Mouse (Mus musculus) liver, embryonic 13.5 days (tissue): ENCODE data around the gene Zfp644. TPM values are rescaled to one million over a fixed set of nuclear protein-coding genes. Genes with fewer than 3 reads are reported as not detected.

ENCODE experiments used
- ATAC-seq: fragments of 200-750 bp; cut with Nextera tagmentation; 2 replicates; pipeline ENCODE4 v1.8.0; 2017; ENCODE audit warnings: low read depth, mild to moderate bottlenecking, moderate number of reproducible peaks, moderate library complexity
- DNase-seq: peaks from one replicate; pipeline ENCODE4 v3.0.0; 2022
- H3K27ac ChIP-seq: fragments of 300-500 bp; sonication (generic); 2 replicates; pipeline ENCODE4 v1.5.1; 2015; ENCODE audit warnings: moderate library complexity, mild to moderate bottlenecking, inconsistent platforms
- H3K27me3 ChIP-seq: fragments of 300-500 bp; sonication (generic); 2 replicates; pipeline ENCODE4 v1.6.1; 2015; ENCODE audit warnings: mild to moderate bottlenecking, inconsistent platforms
- H3K36me3 ChIP-seq: fragments of 300-500 bp; sonication (generic); 2 replicates; pipeline ENCODE4 v1.6.1; 2015; ENCODE audit warnings: mild to moderate bottlenecking, inconsistent platforms
- H3K4me1 ChIP-seq: fragments of 300-500 bp; sonication (generic); replicated peaks from 2 replicates; pipeline ENCODE4 v1.6.1; 2015; ENCODE audit warnings: inconsistent platforms
- H3K4me2 ChIP-seq: fragments of 300-500 bp; sonication (generic); 2 replicates; pipeline ENCODE4 v1.6.1; 2015; ENCODE audit warnings: inconsistent platforms, mild to moderate bottlenecking, moderate library complexity
- H3K4me3 ChIP-seq: fragments of 300-500 bp; sonication (generic); replicated peaks from 2 replicates; pipeline ENCODE4 v1.5.1; 2015; ENCODE audit warnings: mild to moderate bottlenecking, inconsistent platforms
- H3K9ac ChIP-seq: fragments of 300-500 bp; sonication (generic); 2 replicates; pipeline ENCODE4 v1.6.1; 2015; ENCODE audit warnings: mild to moderate bottlenecking, inconsistent platforms
- H3K9me3 ChIP-seq: fragments of 300-500 bp; sonication (generic); replicated peaks from 2 replicates; pipeline ENCODE4 v1.6.1; 2016; ENCODE audit warnings: inconsistent platforms
- WGBS: fragments of 180-500 bp; shearing (Covaris S2); methylation state at CpG from one replicate; pipeline ENCODE4 v1.1.7; 2015; ENCODE audit not compliant: insufficient replicate concordance; 5-methylcytosine and 5-hydroxymethylcytosine counted together
- polyA plus RNA-seq: library from polyadenylated mRNA; unstranded; fragments of >200 nt; fragmentation: Nextera tagmentation; extraction: Ambion mirVana; gene quantifications from 2 replicates; pipeline ENCODE4 v1.2.1, GENCODE M21; 2015

Zfp644 gene
- polyA plus RNA-seq, 1 experiment from 2014 or later, result 18.4 TPM

DNA sequence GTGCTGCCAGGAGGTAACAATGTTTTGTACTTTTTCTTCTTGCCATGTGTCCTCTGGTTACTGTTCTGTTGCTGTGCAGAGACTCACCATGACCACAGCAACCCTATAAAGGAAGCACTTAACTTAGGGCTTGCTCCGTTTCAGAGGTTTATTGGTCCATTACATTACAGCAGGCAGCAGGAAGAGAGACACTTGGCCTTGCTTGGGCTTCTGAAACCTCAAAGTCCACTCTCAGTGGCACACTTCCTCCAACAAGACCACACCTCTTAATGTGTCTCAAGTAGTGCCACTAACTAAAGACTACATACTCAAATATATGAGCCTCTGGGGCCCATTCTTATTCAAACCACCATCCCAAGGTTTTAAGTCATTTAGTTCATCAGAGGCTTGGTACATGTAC, 36.2 kb downstream of the Zfp644 start:
- Histone ChIP-seq H3K4me2 (no peak overlapping the region), H3K9me3 (no peaks in the 10 kb centered on the region), H3K36me3 (peaks cover 19% of the 10 kb centered on the region), H3K27me3 (no peaks in the 10 kb centered on the region), H3K9ac (no peak overlapping the region), H3K4me3 (no peak overlapping the region), H3K27ac (no peak overlapping the region), H3K4me1 (peaks cover 29% of the 10 kb centered on the region)
- ATAC-seq, result no peak
- 50% methylated on average over 1 of the region's 1 CpGs for WGBS
- no peak for DNase-seq

DNA sequence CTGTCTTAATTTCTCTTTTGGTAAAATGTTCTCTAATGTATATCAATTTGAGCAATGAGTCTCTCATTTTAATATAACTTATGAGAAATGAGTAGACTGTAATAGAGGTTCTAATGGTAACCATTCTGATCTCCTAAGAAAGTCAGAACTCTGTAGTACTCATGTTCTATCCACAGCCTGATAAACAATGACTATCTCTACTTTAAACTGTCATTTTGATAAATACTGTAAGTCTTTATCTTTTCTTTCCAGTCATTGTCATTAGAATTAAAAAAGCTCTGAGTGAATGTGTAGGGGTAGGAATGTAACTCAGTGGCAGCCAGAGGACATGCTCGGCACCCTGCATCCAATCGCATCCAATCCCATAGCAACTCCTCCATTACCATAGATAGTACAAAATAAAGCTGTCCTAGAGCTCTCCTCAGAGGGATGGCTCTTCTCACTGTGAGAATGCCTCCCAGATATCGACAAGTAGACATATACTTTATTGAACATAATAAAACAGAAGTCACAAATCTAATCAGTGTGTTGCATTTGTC, 44.2 kb downstream of the Zfp644 start:
- Histone ChIP-seq H3K27ac (no peak overlapping the region), H3K27me3 (no peaks in the 10 kb centered on the region), H3K4me1 (peaks cover 22% of the 10 kb centered on the region), H3K9me3 (no peaks in the 10 kb centered on the region), H3K9ac (no peak overlapping the region), H3K4me3 (no peak overlapping the region), H3K36me3 (peaks cover 18% of the 10 kb centered on the region), H3K4me2 (no peak overlapping the region)
- ATAC-seq (peak; percentile 61; the same call in 1 of the 2 replicates), DNase-seq (no peak)
- 68% methylated on average over 3 of the region's 3 CpGs for WGBS

DNA sequence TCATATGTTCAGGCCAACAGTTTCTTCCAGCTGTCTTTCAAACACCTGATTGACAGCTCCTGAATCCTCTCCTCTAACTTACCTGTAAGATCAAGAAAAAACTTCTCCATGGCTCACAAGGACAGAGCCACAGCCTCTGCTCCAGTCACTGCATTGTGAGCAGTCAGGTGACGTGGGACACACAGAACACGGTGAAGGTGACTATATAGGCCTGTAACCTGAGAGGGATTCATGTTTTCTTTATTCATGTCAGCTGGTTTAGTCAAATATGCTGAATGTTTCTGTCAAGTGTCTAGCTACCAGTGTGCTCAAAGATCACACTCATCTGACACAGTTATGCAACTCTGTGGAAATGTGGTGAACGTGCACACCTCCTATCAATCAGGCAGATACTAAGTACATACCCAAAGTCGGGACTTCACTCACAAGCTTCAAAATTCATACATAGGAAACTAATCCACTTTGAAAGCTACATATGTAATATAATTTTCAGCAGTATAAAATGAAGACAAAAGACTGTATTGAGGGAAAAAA, 44.8 kb downstream of the Zfp644 start:
- H3K4me1 ChIP-seq, result peaks cover 22% of the 10 kb centered on the region
- no peak for DNase-seq
- peaks cover 18% of the 10 kb centered on the region for H3K36me3 ChIP-seq
- WGBS, result 78% methylated on average over 4 of the region's 4 CpGs
- H3K4me2 ChIP-seq, result no peak overlapping the region
- no peak overlapping the region for H3K4me3 ChIP-seq
- H3K9me3 ChIP-seq, result no peaks in the 10 kb centered on the region
- no peak overlapping the region for H3K27ac ChIP-seq
- H3K27me3 ChIP-seq, result no peaks in the 10 kb centered on the region
- H3K9ac ChIP-seq, result no peak overlapping the region
- no peak for ATAC-seq

DNA sequence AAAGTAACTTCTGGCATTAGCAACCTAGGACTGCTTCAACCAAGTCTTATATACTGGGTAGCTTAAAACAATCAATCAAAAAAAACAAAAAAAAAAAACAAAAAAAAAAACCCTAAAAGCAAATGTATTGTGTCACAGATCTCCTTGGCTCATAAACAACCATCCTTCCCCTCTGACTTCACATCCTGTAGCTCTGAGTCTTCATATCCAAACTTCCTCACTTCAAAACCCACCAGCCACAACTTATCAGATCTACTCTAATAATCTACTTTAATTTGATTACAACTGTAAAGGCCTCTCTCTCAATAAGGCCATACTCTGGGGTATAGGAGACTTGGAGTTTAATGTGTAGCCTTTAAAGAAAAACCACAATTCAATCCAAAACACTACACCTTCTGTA, 47.1 kb downstream of the Zfp644 start:
- H3K27me3 ChIP-seq, result no peaks in the 10 kb centered on the region
- H3K36me3 ChIP-seq, result peaks cover 14% of the 10 kb centered on the region
- peaks cover 22% of the 10 kb centered on the region for H3K4me1 ChIP-seq
- no peak for ATAC-seq
- H3K4me3 ChIP-seq, result no peak overlapping the region
- H3K9ac ChIP-seq, result no peak overlapping the region
- no peaks in the 10 kb centered on the region for H3K9me3 ChIP-seq
- no peak overlapping the region for H3K27ac ChIP-seq
- no peak for DNase-seq
- H3K4me2 ChIP-seq, result no peak overlapping the region

DNA sequence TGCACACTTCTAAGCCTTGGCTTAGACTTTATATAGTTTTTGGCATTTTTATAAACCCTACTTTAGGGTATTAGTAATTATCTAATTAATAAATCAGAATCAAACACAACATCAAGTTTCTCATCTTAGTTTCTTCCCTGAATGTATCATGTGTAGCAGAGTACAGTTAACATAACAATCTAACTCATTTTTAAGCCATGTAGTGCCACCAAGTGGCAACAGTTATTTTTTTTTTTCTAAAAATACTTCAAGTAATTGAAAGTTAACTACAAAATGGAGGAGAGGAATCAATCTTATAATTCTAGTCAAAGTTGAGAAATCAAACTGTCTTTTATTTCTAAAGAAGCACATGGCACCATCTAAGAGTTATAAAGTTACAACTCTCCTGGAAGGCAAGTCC, 47.6 kb downstream of the Zfp644 start:
- Histone ChIP-seq H3K9ac (no peak overlapping the region), H3K4me3 (no peak overlapping the region), H3K9me3 (no peaks in the 10 kb centered on the region), H3K4me2 (no peak overlapping the region), H3K36me3 (peaks cover 8% of the 10 kb centered on the region), H3K4me1 (peaks cover 22% of the 10 kb centered on the region), H3K27me3 (no peaks in the 10 kb centered on the region), H3K27ac (no peak overlapping the region)
- ATAC-seq (no peak), DNase-seq (no peak)

DNA sequence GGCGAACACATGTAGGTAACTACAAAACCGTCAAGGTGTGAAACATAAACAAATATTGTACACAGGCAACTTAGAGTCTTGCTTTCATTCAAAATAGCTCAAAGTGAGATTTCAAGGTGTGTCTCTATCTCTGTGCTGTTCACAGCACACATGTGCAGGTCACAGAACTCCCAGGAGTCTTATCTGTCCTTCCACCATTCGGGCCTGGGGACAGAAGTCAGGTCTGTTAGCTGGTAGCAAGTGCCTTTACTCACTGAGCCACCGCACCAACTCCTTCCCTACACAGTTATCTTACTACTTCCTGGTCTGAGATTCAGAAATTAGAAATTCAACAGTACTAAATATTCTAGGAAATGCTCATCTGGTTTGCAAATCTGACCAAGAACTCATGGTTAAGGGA, 53.7 kb downstream of the Zfp644 start:
- WGBS, result 52% methylated on average over 4 of the region's 4 CpGs
- H3K4me3 ChIP-seq, result no peak overlapping the region
- no peaks in the 10 kb centered on the region for H3K27me3 ChIP-seq
- no peaks in the 10 kb centered on the region for H3K9me3 ChIP-seq
- ATAC-seq, result peak; percentile 66
- DNase-seq, result no peak
- no peak overlapping the region for H3K4me2 ChIP-seq
- no peak overlapping the region for H3K9ac ChIP-seq
- H3K27ac ChIP-seq, result no peak overlapping the region
- no peaks in the 10 kb centered on the region for H3K36me3 ChIP-seq
- peaks cover 10% of the 10 kb centered on the region for H3K4me1 ChIP-seq

DNA sequence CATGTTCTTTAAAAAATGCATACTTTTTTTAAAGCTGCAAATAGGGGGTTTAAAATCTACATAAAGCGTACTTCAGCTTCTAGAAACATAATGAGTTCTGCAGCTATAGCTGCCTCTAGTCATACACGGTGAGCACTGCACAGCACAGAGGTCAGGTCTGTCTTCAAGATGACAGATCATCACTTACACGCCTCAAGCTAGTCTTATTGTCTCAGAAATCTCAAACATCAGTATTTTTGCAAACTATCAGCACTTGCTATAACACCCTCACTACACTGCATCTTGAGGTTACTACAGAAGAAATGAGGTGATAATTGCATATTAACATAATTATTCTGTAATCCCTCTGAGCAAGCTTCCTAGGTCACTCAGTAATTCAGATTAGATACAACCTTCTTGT, 55.2 kb downstream of the Zfp644 start:
- Histone ChIP-seq H3K4me3 (no peak overlapping the region), H3K27ac (no peak overlapping the region), H3K4me1 (peaks cover 10% of the 10 kb centered on the region), H3K27me3 (no peaks in the 10 kb centered on the region), H3K9me3 (no peaks in the 10 kb centered on the region), H3K9ac (no peak overlapping the region), H3K36me3 (peaks cover 15% of the 10 kb centered on the region), H3K4me2 (no peak overlapping the region)
- no peak for DNase-seq
- 89% methylated on average over 3 of the region's 3 CpGs for WGBS
- no peak for ATAC-seq

DNA sequence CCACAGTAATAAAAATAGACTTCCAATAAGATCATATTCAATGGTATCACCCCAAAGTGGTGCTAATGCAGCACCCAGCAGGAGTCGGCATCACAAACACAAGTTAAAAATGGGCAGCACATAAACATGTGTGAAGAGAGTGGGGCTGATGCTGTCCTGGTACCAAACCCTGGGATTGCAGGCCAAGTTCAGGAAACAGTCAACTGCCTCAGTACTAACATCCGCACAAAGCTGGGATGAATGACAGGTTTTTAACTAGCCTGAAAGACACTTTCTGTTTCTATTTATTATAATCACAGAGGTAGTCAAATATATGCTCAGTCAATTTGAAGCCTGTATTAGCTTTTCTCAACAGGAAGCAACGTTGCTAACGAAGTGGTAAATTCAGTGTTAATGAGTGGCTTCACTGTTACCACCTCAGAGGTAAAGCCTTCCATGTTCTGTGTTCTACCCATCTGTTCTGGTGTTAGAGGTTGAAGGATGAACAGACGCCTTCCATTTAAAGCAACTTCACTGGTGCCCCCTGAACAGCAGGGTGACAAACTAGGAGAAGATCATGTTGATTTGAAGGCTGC, 56.8 kb downstream of the Zfp644 start:
- Histone ChIP-seq H3K27ac (no peak overlapping the region), H3K4me3 (no peak overlapping the region), H3K9me3 (no peaks in the 10 kb centered on the region), H3K4me1 (peaks cover 10% of the 10 kb centered on the region), H3K9ac (no peak overlapping the region), H3K4me2 (no peak overlapping the region), H3K36me3 (peaks cover 30% of the 10 kb centered on the region), H3K27me3 (no peaks in the 10 kb centered on the region)
- ATAC-seq (no peak), DNase-seq (no peak)
- 78% methylated on average over 5 of the region's 5 CpGs for WGBS

DNA sequence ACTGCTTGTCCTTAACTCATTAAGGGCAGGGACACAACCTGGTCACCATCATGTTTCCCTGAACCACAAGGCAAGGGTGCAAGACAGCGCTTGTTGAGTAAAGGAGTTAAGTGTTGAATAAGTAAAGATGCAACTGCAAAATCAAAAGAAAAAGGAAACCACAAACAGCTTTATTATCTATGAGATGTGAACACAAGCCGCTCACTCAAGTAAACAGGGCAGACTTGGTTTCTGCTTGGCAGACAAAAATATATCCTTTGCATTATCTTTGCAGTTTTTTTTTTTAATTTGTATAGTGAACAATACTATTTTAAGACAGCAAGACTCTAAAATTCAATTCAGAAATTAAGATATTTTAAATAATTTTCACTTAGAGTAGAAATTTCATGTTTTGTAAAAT, 57.5 kb downstream of the Zfp644 start:
- Histone ChIP-seq H3K4me3 (no peak overlapping the region), H3K27me3 (no peaks in the 10 kb centered on the region), H3K9ac (no peak overlapping the region), H3K9me3 (no peaks in the 10 kb centered on the region), H3K27ac (no peak overlapping the region), H3K4me1 (peaks cover 10% of the 10 kb centered on the region), H3K36me3 (peaks cover 37% of the 10 kb centered on the region), H3K4me2 (no peak overlapping the region)
- no peak for DNase-seq
- 71% methylated on average over 2 of the region's 2 CpGs for WGBS
- ATAC-seq, result no peak

DNA sequence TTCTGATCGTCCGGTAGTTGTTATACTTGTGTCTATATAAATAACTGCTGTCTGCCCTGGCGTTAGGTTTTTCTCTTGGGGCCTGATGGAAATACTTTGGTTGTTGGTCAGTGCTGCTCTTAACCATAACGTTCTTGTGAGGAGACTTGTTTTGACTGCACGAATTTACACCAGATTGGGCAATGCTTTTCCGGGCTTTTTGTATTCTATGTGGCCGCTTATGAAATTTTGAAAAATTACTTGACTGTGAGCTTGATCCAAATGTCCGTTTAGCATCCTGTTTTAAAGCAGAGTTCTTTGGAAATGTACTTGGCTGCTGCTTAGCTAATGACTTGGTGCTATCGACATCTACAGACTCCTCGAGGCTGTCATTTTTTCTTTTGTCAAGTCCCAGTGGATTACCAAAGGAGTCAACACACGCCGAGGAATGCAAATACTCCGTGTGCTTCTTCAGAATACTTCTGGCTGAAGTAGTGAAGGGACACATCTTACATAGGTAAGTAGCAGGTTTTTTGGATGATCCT, 60.6 kb downstream of the Zfp644 start:
- H3K4me3 ChIP-seq, result no peak overlapping the region
- ATAC-seq (no peak), DNase-seq (no peak)
- H3K27me3 ChIP-seq, result no peaks in the 10 kb centered on the region
- H3K36me3 ChIP-seq, result peaks cover 49% of the 10 kb centered on the region
- no peak overlapping the region for H3K4me2 ChIP-seq
- H3K27ac ChIP-seq, result no peak overlapping the region
- H3K9ac ChIP-seq, result no peak overlapping the region
- H3K9me3 ChIP-seq, result no peaks in the 10 kb centered on the region
- H3K4me1 ChIP-seq, result no peaks in the 10 kb centered on the region
- WGBS, result 87% methylated on average over 13 of the region's 13 CpGs

DNA sequence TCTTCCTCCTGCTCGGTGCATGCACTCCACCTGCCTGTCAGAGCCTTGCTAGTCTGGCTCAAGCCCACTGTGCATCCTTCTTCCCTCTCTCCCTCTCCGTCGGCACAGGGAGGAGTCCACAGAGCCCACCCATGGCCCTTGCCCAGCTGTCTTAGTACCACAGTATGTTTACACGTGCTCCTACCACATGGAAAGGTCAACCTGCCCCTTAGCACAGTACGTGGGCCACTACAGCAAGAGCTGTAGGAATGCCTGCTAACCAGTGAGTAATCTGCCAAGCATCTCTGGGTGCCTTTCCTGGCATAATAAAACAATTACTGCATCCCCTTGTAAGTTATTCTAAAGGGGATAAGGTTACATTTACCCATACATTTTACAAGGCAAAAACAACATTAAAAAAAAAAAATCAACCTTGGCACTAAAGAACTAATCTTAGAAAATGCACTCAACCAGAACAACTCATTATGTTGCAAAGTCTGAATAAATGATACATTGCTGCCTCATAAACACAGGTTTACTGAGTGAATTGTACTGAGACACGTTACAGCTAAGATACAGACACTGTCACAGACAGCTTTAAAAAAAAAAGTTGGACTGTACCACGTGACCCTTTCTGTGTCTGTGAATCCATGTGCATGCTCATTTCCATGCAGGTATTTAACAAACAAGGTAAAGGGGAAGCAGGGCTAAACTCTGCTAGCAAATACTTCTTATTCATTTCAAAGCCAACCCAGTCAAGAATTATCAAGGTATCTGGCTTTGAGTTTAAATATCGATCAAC, 68.5 kb downstream of the Zfp644 start:
- Histone ChIP-seq H3K9me3 (no peaks in the 10 kb centered on the region), H3K27ac (no peak overlapping the region), H3K27me3 (no peaks in the 10 kb centered on the region), H3K4me1 (no peaks in the 10 kb centered on the region), H3K36me3 (peaks cover 27% of the 10 kb centered on the region), H3K4me2 (no peak overlapping the region), H3K4me3 (no peak overlapping the region), H3K9ac (no peak overlapping the region)
- no peak for DNase-seq
- WGBS, result 76% methylated on average over 8 of the region's 8 CpGs
- no peak for ATAC-seq
